Mouse (Mus musculus) embryo, embryonic 11 days (tissue): ENCODE data around the gene Slc7a9.

Source experiments
- DNase-seq: peaks from one replicate; pipeline ENCODE4 v3.0.0-alpha.2; 2015

Slc7a9 gene

DNA sequence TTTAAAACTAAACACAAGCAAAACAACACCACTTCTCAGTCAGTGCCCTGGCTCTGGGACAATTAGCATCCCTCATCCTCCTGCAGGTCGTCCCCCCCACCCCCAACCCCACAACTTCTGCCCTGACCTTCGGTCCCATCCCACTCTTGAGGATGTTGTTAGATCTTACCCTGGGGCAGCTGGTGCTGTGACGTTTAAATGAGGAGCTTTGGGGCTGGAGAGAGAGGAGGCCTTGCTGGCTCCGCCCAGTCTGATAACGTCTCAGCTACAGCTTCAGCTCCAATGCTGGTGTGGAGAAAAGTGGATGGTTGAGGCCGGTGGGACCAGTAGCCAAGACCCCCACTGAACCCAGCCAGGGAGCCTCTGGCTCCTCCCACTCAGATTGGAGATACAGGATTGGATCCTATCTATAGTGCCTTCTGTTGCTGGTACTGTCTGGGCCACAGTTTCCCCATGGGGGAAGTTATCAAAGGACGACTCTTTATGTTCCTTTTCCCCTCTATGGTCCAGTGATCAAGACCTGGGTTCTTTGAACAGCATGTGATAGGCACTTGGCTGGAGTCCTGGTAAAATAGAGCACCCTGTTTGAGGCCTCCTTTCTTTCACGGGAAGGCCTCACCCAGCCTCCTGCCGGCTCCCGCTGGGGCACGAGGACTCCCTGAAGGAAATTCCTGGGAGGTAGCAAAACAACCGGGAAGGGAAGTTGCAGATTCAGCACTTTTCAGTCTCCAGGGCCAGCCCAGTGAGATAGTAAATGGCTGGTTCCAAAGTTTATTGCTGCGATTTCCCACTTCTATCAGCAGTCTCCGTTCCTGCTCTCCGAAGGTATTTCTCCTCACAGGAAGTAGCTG is at the start of gene Slc7a9:
Gene Slc7a9 (plus strand): TSS at position 801 of the 851 bp plus-strand sequence.
- peak; percentile 38 for DNase-seq

DNA sequence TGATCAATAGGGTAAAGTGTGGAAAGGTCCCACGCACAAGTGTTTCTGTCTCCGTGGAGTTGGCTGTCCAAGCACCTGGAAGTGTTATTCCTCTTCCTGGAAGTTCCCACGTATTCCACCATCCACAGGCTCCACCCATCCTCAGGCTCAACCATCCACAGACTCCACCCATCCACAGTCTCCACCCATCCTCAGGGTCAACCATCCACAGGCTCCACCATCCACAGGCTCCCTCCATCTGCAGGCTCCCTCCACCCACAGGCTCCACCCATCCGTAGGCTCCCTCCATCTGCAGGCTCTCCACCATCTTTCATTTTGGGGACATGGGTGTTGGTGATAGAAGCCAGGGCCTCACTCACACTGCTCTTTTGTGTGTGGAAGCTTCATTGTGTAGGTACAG is 47.4 kb upstream of the Slc7a9 start:
- no peak for DNase-seq

DNA sequence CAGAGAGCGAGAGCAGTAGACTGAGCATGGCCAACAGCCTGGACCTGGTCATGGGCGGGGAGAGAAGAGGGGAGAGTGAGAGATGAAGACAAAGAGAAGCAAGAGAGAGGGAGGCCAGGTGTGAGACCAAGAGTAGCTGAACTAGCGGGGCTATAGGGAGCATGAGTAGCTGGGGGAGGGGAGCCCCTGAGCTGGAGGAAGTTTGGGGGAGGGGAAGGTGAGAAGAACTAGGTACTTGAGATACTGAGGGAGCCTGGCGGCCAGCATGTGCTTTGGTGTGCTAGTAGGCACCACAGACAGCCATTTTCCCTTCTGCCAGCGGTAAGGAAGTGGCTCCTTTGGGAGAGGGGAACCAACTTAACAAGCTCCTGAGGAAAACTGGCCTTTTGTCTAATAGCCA is 33.4 kb upstream of the Slc7a9 start:
- DNase-seq: peak; percentile 7

- DNase-seq: no peak
Measured at GRCm38 (mm10) chr7:35415801-35416653, 32.6 kb upstream of the Slc7a9 start.

- no peak for DNase-seq
Measured at GRCm38 (mm10) chr7:35416654-35416948, 32.0 kb upstream of the Slc7a9 start.

GRCm38 (mm10) chr7:35423071-35423470 is 25.5 kb upstream of the Slc7a9 start:
- no peak for DNase-seq

- DNase-seq: no peak
Measured at GRCm38 (mm10) chr7:35428146-35428545, 20.4 kb upstream of the Slc7a9 start.

- no peak for DNase-seq
Measured at GRCm38 (mm10) chr7:35435266-35435665, 13.3 kb upstream of the Slc7a9 start.

GRCm38 (mm10) chr7:35447501-35447900 is 1.1 kb upstream of the Slc7a9 start:
- DNase-seq: no peak

DNA sequence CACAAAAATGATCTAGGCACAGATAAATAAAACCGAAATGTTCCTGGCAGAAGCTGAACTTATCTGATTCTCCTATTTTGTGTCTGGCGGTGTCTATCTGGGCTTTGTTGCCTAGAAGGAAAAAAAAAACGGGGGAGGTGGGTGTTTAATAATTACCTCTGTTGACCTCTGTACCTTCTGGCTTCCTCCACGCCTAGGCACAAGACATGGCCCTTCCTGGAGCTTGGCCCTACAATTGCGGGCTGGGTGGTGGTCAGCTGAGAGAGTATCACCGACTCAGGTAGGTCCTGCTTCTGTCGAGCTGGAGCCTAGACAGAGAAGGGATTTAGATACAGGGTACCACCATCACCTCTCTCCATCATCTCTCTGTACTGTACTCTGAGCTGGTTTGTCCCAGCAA is 271 bp downstream of the Slc7a9 start:
- no peak for DNase-seq

DNA sequence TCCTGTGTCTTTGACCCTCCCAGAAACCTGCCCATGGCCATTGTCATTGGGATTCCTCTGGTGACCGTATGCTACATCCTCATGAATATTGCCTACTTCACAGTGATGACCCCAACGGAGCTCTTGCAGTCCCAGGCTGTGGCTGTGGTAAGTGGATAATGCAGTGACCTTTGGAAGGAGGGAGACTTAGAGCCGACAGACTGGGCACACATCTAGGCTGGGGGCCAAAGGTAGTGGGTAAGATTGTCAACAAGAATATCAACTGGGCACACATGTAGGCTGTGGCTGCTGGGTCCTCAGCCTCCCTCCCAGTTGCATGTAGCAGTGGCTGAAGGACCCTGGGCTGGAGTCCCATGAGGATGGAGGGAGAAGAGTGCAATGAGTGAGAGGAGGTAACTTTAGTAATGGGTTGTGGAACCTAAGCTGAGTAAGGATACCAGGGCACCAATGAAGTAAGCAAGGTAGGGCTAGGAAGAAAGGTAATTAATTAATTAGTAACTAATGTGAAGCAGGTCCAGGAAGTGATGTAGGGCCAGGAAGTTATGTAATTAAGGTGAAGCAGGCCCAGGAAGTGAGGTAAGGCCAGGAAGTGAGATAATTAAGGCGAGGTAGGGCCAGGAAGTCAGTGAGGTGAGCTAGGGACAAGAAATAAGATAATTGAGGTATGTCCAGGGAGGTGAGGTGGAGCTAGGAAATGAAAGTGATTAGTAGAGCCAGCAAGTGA is 7.7 kb downstream of the Slc7a9 start:
- no peak for DNase-seq

- DNase-seq: no peak
Measured at GRCm38 (mm10) chr7:35460971-35461370, 12.4 kb downstream of the Slc7a9 start.

GRCm38 (mm10) chr7:35465027-35465426 is 16.4 kb downstream of the Slc7a9 start:
- no peak for DNase-seq

DNA sequence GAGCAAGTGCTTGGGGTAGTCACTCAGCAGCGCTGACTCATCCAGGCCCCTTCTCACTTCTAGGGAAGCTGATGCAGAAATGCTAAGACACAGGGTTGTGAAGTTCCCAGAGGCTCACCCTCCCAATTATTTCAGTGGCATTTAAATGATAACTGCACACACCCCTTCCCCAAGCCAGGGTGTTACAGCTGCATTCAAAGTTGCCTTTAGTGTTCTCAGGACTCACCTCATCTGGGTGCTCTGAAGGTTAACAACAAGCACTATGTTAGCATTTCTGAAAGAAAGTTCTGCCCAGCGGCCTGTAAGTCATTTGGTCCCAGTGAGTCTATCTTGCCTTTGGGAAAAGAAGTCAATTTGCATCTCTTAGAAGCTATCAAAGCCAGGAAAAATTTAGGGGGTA is 19.3 kb downstream of the Slc7a9 start:
- DNase-seq: no peak

GRCm38 (mm10) chr7:35470794-35471193 is 22.2 kb downstream of the Slc7a9 start:
- DNase-seq: peak; percentile 13

DNA sequence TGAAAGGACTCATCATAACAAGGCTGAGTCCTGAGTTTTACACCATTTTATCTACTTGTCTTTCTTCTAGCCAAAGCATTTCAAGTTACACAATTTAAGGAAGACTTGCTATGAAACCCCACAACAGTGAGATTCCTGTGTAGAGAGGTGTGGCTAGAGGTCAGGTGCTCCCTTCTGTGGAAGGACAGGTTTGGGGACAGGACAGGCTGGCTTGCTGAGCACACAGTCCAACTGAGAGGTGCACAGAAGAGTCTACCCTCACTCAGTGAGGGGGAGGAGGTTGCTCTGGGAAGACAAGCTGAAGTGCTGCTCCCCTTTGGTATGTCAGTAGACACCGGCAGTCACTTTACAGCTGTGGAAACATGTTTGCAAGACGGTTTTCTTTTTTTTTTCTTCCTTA is 27.9 kb downstream of the Slc7a9 start:
- no peak for DNase-seq

DNA sequence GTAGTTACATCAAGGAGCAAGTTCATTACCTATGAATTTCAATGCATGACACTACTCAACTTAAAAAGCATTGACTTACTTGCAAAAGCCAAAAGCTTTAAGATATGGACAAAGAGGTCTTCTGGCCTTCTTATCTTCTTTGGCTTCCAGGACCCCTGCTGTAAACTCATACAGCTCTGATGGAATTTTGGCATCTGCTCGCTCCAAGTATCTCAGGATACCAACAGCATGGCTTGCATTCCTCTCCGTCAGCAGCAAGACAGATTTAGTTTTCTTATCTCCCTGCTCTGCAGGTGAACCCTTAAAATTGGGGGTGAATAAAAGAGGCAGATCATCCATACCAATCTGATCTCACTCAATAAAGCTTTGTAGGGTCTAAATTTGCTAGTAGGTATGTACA is 36.5 kb downstream of the Slc7a9 start:
- DNase-seq: no peak

GRCm38 (mm10) chr7:35486553-35486952 is 38.0 kb downstream of the Slc7a9 start:
- DNase-seq: no peak

DNA sequence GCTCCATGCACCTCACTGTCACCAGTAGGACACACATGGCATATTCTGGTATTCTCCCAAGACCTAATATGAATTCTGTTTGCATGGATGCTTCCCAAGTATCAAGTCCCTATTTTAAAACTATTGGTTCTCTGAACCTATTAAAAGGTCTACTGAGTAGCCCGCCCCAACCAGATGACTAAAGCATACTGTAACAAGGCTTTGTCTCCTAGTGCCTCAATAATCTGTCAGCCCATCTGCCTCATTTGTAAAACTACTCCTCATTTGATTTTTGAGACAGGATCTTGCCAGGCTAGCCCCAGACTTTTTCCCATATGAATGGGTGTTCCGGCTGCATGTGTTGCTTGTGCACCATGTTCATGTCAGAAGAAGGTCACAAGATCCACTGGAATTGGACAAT is 41.6 kb downstream of the Slc7a9 start:
- DNase-seq: no peak

GRCm38 (mm10) chr7:35491005-35491404 is 42.4 kb downstream of the Slc7a9 start:
- no peak for DNase-seq

GRCm38 (mm10) chr7:35497516-35497915 is 48.9 kb downstream of the Slc7a9 start:
- no peak for DNase-seq

- DNase-seq: peak; percentile 58
Measured at GRCm38 (mm10) chr7:35501995-35502394, 53.4 kb downstream of the Slc7a9 start.
